In genomic region chr1:30721519-30721918, GRCm38 (mm10) we compare ENCODE assay signal across 15 mouse cellular contexts.
"Had no signal": no experiment of that assay in that cellular context is flagged by ENCODE, and none has a peak within 500 bp of the region (broad histone marks: within the 10 kb centered on the region; RNA-seq: fewer than 3 reads in every experiment).

No protein-coding gene starts in this region.

- H3K9me3 ChIP-seq: neural tube, embryonic 15.5 days; stomach, embryonic 15.5 days had no signal

- DNase-seq: retina, postnatal 1 day; right cerebral cortex, adult 18-20 months; right cerebral cortex, postnatal 14 days; right cerebral cortex, postnatal 25 days; right cerebral cortex, postnatal 4 days; spleen, adult 18-20 months; thymus, adult 18-20 months; thymus, adult 2 months; thymus, postnatal 14 days; thymus, postnatal 25 days; thymus, postnatal 36 days; thymus, postnatal 4 days had no signal

- H3K4me2 ChIP-seq: neural tube, embryonic 15.5 days; stomach, embryonic 15.5 days had no signal

- H3K27me3 ChIP-seq: neural tube, embryonic 15.5 days; stomach, embryonic 15.5 days had no signal

- H3K9ac ChIP-seq: neural tube, embryonic 15.5 days; stomach, embryonic 15.5 days had no signal

- H3K4me3 ChIP-seq: neural tube, embryonic 15.5 days; stomach, embryonic 15.5 days had no signal

- H3K36me3 ChIP-seq: neural tube, embryonic 15.5 days; stomach, embryonic 15.5 days had no signal

- H3K27ac ChIP-seq: neural tube, embryonic 15.5 days; stomach, embryonic 15.5 days; stomach, postnatal 0 days had no signal

- H3K4me1 ChIP-seq: neural tube, embryonic 15.5 days; stomach, embryonic 15.5 days had no signal
